Mouse (Mus musculus) ES-E14 (cell line): Measurements from ENCODE around the gene BC034090. TPM values are rescaled to one million over a fixed set of nuclear protein-coding genes. Genes with fewer than 3 reads are reported as not detected.

Experiments
- DNase-seq: peaks from one replicate; pipeline ENCODE4 v3.0.0-alpha.2; 2013; ENCODE audit warnings: low read depth, low spot score
- H3K27ac ChIP-seq: 2 replicates; pipeline ENCODE4 v1.5.1; 2012; ENCODE audit warnings: low read depth, mild to moderate bottlenecking, low read length, moderate library complexity, mixed read lengths; ENCODE audit not compliant: poor library complexity, insufficient read depth, severe bottlenecking
- H3K36me3 ChIP-seq: 2 replicates; pipeline ENCODE4 v1.6.1; 2012; ENCODE audit warnings: mild to moderate bottlenecking, low read length, moderate library complexity, mixed read lengths; ENCODE audit not compliant: control insufficient read depth, poor library complexity, insufficient read depth, severe bottlenecking
- H3K4me1 ChIP-seq, 2 experiments: fragments of 150-350 bp in 1 of 2; sonication (generic) in 1 of 2; 2 replicates each; pipeline ENCODE4 v1.6.1; 2012; ENCODE audit warnings: low read length in 2 of 2, mild to moderate bottlenecking in 1 of 2, mixed read lengths in 1 of 2; ENCODE audit not compliant: control insufficient read depth in 2 of 2, insufficient read depth in 2 of 2, poor library complexity in 1 of 2
- H3K4me3 ChIP-seq, 2 experiments: fragments of 150-350 bp in 1 of 2; sonication (generic) in 1 of 2; 2 replicates each; pipeline ENCODE4 v1.5.1; 2012; ENCODE audit warnings: low read length in 2 of 2, low read depth in 1 of 2, mild to moderate bottlenecking in 1 of 2, mixed read lengths in 1 of 2; ENCODE audit not compliant: insufficient read depth in 1 of 2, poor library complexity in 1 of 2, severe bottlenecking in 1 of 2
- H3K9ac ChIP-seq: 2 replicates; pipeline ENCODE4 v1.6.1; 2012; ENCODE audit warnings: low read depth, mild to moderate bottlenecking, low read length, mixed read lengths; ENCODE audit not compliant: poor library complexity, insufficient read depth, severe bottlenecking
- H3K9me3 ChIP-seq: fragments of 150-350 bp; sonication (generic); 2 replicates; pipeline ENCODE4 v1.6.1; 2012; ENCODE audit warnings: low read depth, mild to moderate bottlenecking, low read length; ENCODE audit not compliant: control insufficient read depth, insufficient read depth
- CHD2 ChIP-seq: IDR thresholded peaks from 2 replicates; pipeline ENCODE4 v1.6.1; 2014; ENCODE audit warnings: mild to moderate bottlenecking, low read depth, low read length, inconsistent platforms
- HCFC1 ChIP-seq: IDR thresholded peaks from 2 replicates; pipeline ENCODE4 v1.6.1; 2012; ENCODE audit warnings: low read length, inconsistent platforms, borderline replicate concordance; ENCODE audit not compliant: insufficient read depth
- MAFK ChIP-seq: IDR thresholded peaks from 2 replicates; pipeline ENCODE4 v1.6.1; 2014; ENCODE audit warnings: mild to moderate bottlenecking, low read depth, low read length, inconsistent platforms; ENCODE audit not compliant: insufficient read depth
- ZC3H11A ChIP-seq: IDR thresholded peaks from 2 replicates; pipeline ENCODE4 v1.6.1; 2012; ENCODE audit warnings: low read depth, mild to moderate bottlenecking, inconsistent platforms, low read length, borderline replicate concordance
- ZNF384 ChIP-seq: IDR thresholded peaks from 2 replicates; pipeline ENCODE4 v1.6.1; 2012; ENCODE audit warnings: low read depth, low read length, inconsistent platforms
- in situ Hi-C, 2 experiments: fragments of 600-800 bp; cut with MboI; formaldehyde crosslinking; loops; one replicate each; pipeline ENCODE4 v1.15.1; 2025; ENCODE audit warnings: low sequenced_read_pairs in 2 of 2, inconsistent platforms in 1 of 2; ENCODE audit not compliant: unreplicated experiment in 2 of 2
- total RNA-seq: library from RNA; depleted of rRNA; stranded (reverse); fragments of 300-350 nt; gene quantifications from 2 replicates; pipeline ENCODE4 v1.2.3, GENCODE M21; 2012

The BC034090 gene
- total RNA-seq, 1 experiment: 7.8 TPM

GRCm38 (mm10) chr1:155283808-155284207, 39.6 kb upstream of the BC034090 start:
- Histone ChIP-seq H3K9me3 (no peaks in the 10 kb centered on the region), H3K4me3 (no peak overlapping the region), H3K9ac (no peak overlapping the region), H3K36me3 (no peaks in the 10 kb centered on the region), H3K27ac (no peak overlapping the region), H3K4me1 (peaks cover 0 to 2% of the 10 kb centered on the region in 2 experiments; a peak in 1 of 4 replicates)
- no peak for TF ChIP-seq ZC3H11A
- TF ChIP-seq MAFK: no peak
- no peak for TF ChIP-seq ZNF384
- no peak for TF ChIP-seq HCFC1
- TF ChIP-seq CHD2: no peak
- DNase-seq: no peak
- in situ Hi-C loops: loop anchor here (10.0 kb wide), 1 partner anchor 259 kb away; no protein-coding TSS in a partner anchor

GRCm38 (mm10) chr1:155281003-155281793, 37.0 kb upstream of the BC034090 start:
- Histone ChIP-seq H3K9me3 (no peaks in the 10 kb centered on the region), H3K4me3 (no peak overlapping the region), H3K9ac (no peak overlapping the region), H3K27ac (no peak overlapping the region), H3K36me3 (no peaks in the 10 kb centered on the region), H3K4me1 (peaks cover 0 to 2% of the 10 kb centered on the region in 2 experiments; a peak in 1 of 4 replicates)
- peak; percentile 72 for DNase-seq
- in situ Hi-C loops: loop anchor here (10.0 kb wide), 1 partner anchor 256 kb away; no protein-coding TSS in a partner anchor
- TF ChIP-seq ZC3H11A (peak; percentile 59; the same call in 1 of the 2 replicates), CHD2 (no peak)

- Histone ChIP-seq H3K9me3 (no peaks in the 10 kb centered on the region), H3K4me1 (peaks cover 0 to 2% of the 10 kb centered on the region in 2 experiments; a peak in 1 of 4 replicates), H3K27ac (no peak overlapping the region), H3K4me3 (no peak overlapping the region), H3K36me3 (no peaks in the 10 kb centered on the region), H3K9ac (no peak overlapping the region)
- no peak for TF ChIP-seq ZC3H11A
- TF ChIP-seq CHD2: no peak
- no peak for TF ChIP-seq MAFK
- TF ChIP-seq ZNF384: no peak
- TF ChIP-seq HCFC1: no peak
- DNase-seq: no peak
- in situ Hi-C loops: loop anchor here (10.0 kb wide), 1 partner anchor 256 kb away; no protein-coding TSS in a partner anchor
Observed at GRCm38 (mm10) chr1:155280306-155280705, 36.1 kb upstream of the BC034090 start.

GRCm38 (mm10) chr1:155276381-155277033, 32.3 kb upstream of the BC034090 start:
- Histone ChIP-seq H3K4me1 (peaks cover 0 to 2% of the 10 kb centered on the region in 2 experiments; a peak in 1 of 4 replicates), H3K9ac (no peak overlapping the region), H3K27ac (no peak overlapping the region), H3K4me3 (no peak overlapping the region), H3K9me3 (no peaks in the 10 kb centered on the region), H3K36me3 (no peaks in the 10 kb centered on the region)
- no peak for DNase-seq
- no peak for TF ChIP-seq ZNF384
- no peak for TF ChIP-seq HCFC1
- TF ChIP-seq MAFK: no peak
- TF ChIP-seq ZC3H11A: no peak
- TF ChIP-seq CHD2: no peak
- in situ Hi-C loops: no loop called here
